Mouse (Mus musculus): ENCODE measurements at regions not wholly inside any gene's neighbourhood (a gene's known extent, or its start where the extent isn't known, plus 50 kb on each side); places are given as distances from the start of the nearest gene placed in this dataset.

- DNase-seq (ENCODE audit: extremely low read depth, insufficient read length, low spot score): no peak
These were observed 403.1 kb upstream of the Nr2f2 start for GRCm38 (mm10) chr7:70769655-70770054.

GRCm38 (mm10) chr7:70767697-70768096, 401.2 kb upstream of the Nr2f2 start:
- DNase-seq (ENCODE audit: extremely low read depth, insufficient read length, low spot score): no peak

GRCm38 (mm10) chr7:70756676-70757075, 390.1 kb upstream of the Nr2f2 start:
- DNase-seq (ENCODE audit: extremely low read depth, insufficient read length, low spot score): no peak

- DNase-seq (ENCODE audit: extremely low read depth, insufficient read length, low spot score): no peak
These were observed 388.3 kb upstream of the Nr2f2 start for GRCm38 (mm10) chr7:70754826-70755225.

GRCm38 (mm10) chr7:70752802-70753218, 386.3 kb upstream of the Nr2f2 start:
- no peak for DNase-seq (ENCODE audit: extremely low read depth, insufficient read length, low spot score)

GRCm38 (mm10) chr7:70748884-70749283, 382.3 kb upstream of the Nr2f2 start:
- no peak for DNase-seq (ENCODE audit: extremely low read depth, insufficient read length, low spot score)

- no peak for DNase-seq (ENCODE audit: extremely low read depth, insufficient read length, low spot score)
These were observed 381.8 kb upstream of the Nr2f2 start for GRCm38 (mm10) chr7:70748345-70748744.

GRCm38 (mm10) chr7:70744296-70744695, 377.8 kb upstream of the Nr2f2 start:
- no peak for DNase-seq (ENCODE audit: extremely low read depth, insufficient read length, low spot score)

GRCm38 (mm10) chr7:70735591-70735990, 369.1 kb upstream of the Nr2f2 start:
- DNase-seq (ENCODE audit: extremely low read depth, insufficient read length, low spot score): peak; percentile 4

- no peak for DNase-seq (ENCODE audit: extremely low read depth, insufficient read length, low spot score)
These were observed 367.0 kb upstream of the Nr2f2 start for GRCm38 (mm10) chr7:70733501-70733900.

- no peak for DNase-seq (ENCODE audit: extremely low read depth, insufficient read length, low spot score)
These were observed 363.4 kb upstream of the Nr2f2 start for GRCm38 (mm10) chr7:70729896-70730295.

- DNase-seq (ENCODE audit: extremely low read depth, insufficient read length, low spot score): no peak
These were observed 351.7 kb upstream of the Nr2f2 start for GRCm38 (mm10) chr7:70718149-70718765.

GRCm38 (mm10) chr7:70717608-70718007, 351.1 kb upstream of the Nr2f2 start:
- DNase-seq (ENCODE audit: extremely low read depth, insufficient read length, low spot score): no peak

- DNase-seq (ENCODE audit: extremely low read depth, insufficient read length, low spot score): no peak
These were observed 350.4 kb upstream of the Nr2f2 start for GRCm38 (mm10) chr7:70716811-70717458.

GRCm38 (mm10) chr7:70712141-70712540, 345.6 kb upstream of the Nr2f2 start:
- no peak for DNase-seq (ENCODE audit: extremely low read depth, insufficient read length, low spot score)

GRCm38 (mm10) chr7:70706281-70706680, 339.7 kb upstream of the Nr2f2 start:
- DNase-seq (ENCODE audit: extremely low read depth, insufficient read length, low spot score): no peak

GRCm38 (mm10) chr7:70703784-70704183, 337.2 kb upstream of the Nr2f2 start:
- DNase-seq (ENCODE audit: extremely low read depth, insufficient read length, low spot score): no peak

- no peak for DNase-seq (ENCODE audit: extremely low read depth, insufficient read length, low spot score)
These were observed 333.9 kb upstream of the Nr2f2 start for GRCm38 (mm10) chr7:70700461-70700860.

GRCm38 (mm10) chr7:70699391-70699790, 332.9 kb upstream of the Nr2f2 start:
- no peak for DNase-seq (ENCODE audit: extremely low read depth, insufficient read length, low spot score)

- no peak for DNase-seq (ENCODE audit: extremely low read depth, insufficient read length, low spot score)
These were observed 332.5 kb upstream of the Nr2f2 start for GRCm38 (mm10) chr7:70698986-70699385.

- DNase-seq (ENCODE audit: extremely low read depth, insufficient read length, low spot score): no peak
These were observed 325.6 kb upstream of the Nr2f2 start for GRCm38 (mm10) chr7:70692160-70692559.

GRCm38 (mm10) chr7:70690845-70691244, 324.3 kb upstream of the Nr2f2 start:
- DNase-seq (ENCODE audit: extremely low read depth, insufficient read length, low spot score): no peak

GRCm38 (mm10) chr7:70669065-70669464, 302.5 kb upstream of the Nr2f2 start:
- DNase-seq (ENCODE audit: extremely low read depth, insufficient read length, low spot score): no peak

Data from 3134 (cell line).